Mouse (Mus musculus): Measurements from ENCODE around the gene Kntc1. TPM values are rescaled to one million over a fixed set of nuclear protein-coding genes. Genes with fewer than 3 reads are reported as not detected.
A peak's percentile ranks its signal among the peaks of the same experiment; 100 is the strongest.

Gene Kntc1
- polyA plus RNA-seq, 1 experiment from 2014 or later, result 4.9 TPM

DNA sequence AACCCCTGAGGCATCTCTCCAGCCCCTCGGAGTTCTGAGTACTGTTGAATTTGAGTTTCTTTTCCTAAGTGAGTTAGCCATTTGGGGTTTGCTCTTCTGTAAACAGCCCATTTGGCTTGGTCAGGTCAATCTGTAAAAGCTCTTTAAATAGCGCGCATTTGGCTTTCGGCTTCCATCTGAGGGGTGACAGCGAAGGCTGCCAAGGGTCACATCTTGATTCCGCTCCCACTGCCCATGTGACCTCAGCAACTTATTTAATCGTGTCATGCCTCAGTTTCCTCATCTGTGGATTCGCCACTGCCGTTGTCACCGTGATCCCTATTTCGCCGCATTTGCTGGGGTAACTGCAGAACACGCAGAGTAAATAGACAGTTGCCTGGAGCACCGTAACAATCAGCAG lies 94.8 kb downstream of the Kntc1 start:
- peaks cover 2% of the 10 kb centered on the region; the same call in 1 of the 2 replicates for H3K4me1 ChIP-seq (replicated peaks; ENCODE audit: control insufficient read depth, insufficient read depth)
- H3K27ac ChIP-seq (replicated peaks), result peak overlapping the region; percentile 49; the same call in 1 of the 2 replicates
- H3K4me3 ChIP-seq (ENCODE audit: low read depth, low read length), result no peak overlapping the region
- H3K9me3 ChIP-seq (ENCODE audit: control insufficient read depth, low read length), result no peaks in the 10 kb centered on the region
- 64% methylated on average over 14 of the region's 14 CpGs for WGBS
- H3K27me3 ChIP-seq (ENCODE audit: control insufficient read depth, insufficient read depth, low read length), result no peaks in the 10 kb centered on the region
- DNase-seq (ENCODE audit: low spot score), result no peak
- ATAC-seq (ENCODE audit: low FRiP score, low TSS enrichment), result no peak
- H3K9ac ChIP-seq (ENCODE audit: low read length), result no peak overlapping the region
- H3K36me3 ChIP-seq (ENCODE audit: control insufficient read depth, insufficient read depth, low read length), result no peaks in the 10 kb centered on the region
- H3K4me2 ChIP-seq (replicated peaks; ENCODE audit: low read depth), result no peak overlapping the region
- TF ChIP-seq EP300 (optimal IDR thresholded peaks at IDR 0.05) (no peak), CTCF (IDR thresholded peaks at IDR 0.05; ENCODE audit: low read depth) (no peak)

DNA sequence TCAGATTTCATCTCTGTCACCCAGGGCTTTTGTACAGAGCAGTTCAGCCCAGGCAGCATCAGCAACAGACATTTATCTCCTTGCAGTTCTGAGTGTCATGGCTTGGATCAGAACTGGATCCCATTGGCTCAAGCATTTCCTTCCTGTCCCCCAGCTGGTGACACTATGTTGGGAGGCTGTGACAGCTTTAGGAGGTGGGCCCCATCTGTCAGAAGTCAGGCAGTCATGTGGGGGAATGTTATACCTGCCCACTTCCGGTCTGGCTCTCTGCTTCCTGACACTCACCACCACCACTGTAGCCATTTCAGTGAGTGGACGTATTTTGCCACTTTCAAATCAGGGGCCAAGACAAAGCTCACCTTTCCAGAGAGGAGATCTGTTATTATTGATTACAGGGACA lies 101.9 kb downstream of the Kntc1 start:
- no peaks in the 10 kb centered on the region for H3K9me3 ChIP-seq (ENCODE audit: control insufficient read depth, low read length)
- H3K27ac ChIP-seq (replicated peaks), result no peak overlapping the region
- no peak overlapping the region for H3K4me3 ChIP-seq (ENCODE audit: low read depth, low read length)
- H3K4me2 ChIP-seq (replicated peaks; ENCODE audit: low read depth), result no peak overlapping the region
- ATAC-seq (ENCODE audit: low FRiP score, low TSS enrichment) (peak; percentile 46; the same call in 1 of the 2 replicates), DNase-seq (ENCODE audit: low spot score) (no peak)
- no peak for TF ChIP-seq EP300 (optimal IDR thresholded peaks at IDR 0.05)
- H3K4me1 ChIP-seq (replicated peaks; ENCODE audit: control insufficient read depth, insufficient read depth), result no peaks in the 10 kb centered on the region
- H3K36me3 ChIP-seq (ENCODE audit: control insufficient read depth, insufficient read depth, low read length), result no peaks in the 10 kb centered on the region
- no peaks in the 10 kb centered on the region for H3K27me3 ChIP-seq (ENCODE audit: control insufficient read depth, insufficient read depth, low read length)
- no peak overlapping the region for H3K9ac ChIP-seq (ENCODE audit: low read length)
- 30% methylated on average over 2 of the region's 2 CpGs for WGBS

DNA sequence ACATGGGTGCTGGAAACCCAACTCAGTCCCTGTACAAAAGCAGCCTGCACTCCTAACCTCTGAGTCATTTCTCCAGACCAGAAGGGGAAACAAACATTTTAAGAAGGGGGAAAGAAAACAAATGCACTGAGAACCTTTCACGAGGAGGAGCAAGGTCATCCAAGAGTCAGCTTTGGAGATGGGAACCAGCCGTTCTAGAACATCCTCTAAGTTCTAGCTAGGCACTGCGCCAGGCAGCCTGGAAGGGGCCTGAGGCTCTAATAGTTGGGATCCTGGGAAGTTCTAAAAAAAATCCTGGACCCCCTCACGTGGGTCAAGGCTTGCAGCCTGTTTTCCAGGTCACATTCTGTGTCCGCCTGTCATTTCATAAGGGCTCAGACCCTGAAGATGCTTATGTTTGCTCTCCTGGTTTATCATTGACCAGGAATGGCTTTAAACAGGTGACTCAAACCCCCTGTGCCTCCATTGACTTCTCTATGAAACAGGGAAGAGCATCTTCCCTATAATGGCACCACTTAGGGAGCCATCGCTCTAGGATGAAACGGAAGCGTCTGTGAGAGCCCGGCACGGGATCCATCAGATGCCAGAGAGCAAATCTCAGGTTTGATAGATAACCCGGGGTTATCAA lies 104.5 kb downstream of the Kntc1 start:
- Histone ChIP-seq H3K36me3 (ENCODE audit: control insufficient read depth, insufficient read depth, low read length) (no peaks in the 10 kb centered on the region), H3K4me3 (ENCODE audit: low read depth, low read length) (no peak overlapping the region), H3K4me2 (replicated peaks; ENCODE audit: low read depth) (no peak overlapping the region), H3K9ac (ENCODE audit: low read length) (no peak overlapping the region), H3K4me1 (replicated peaks; ENCODE audit: control insufficient read depth, insufficient read depth) (no peaks in the 10 kb centered on the region), H3K27me3 (ENCODE audit: control insufficient read depth, insufficient read depth, low read length) (no peaks in the 10 kb centered on the region), H3K9me3 (ENCODE audit: control insufficient read depth, low read length) (no peaks in the 10 kb centered on the region), H3K27ac (replicated peaks) (no peak overlapping the region)
- TF ChIP-seq CTCF (IDR thresholded peaks at IDR 0.05; ENCODE audit: low read depth) (no peak), EP300 (optimal IDR thresholded peaks at IDR 0.05) (no peak)
- DNase-seq (ENCODE audit: low spot score) (no peak), ATAC-seq (ENCODE audit: low FRiP score, low TSS enrichment) (peak; percentile 25; the same call in 1 of the 2 replicates)
- 58% methylated on average over 11 of the region's 11 CpGs for WGBS

DNA sequence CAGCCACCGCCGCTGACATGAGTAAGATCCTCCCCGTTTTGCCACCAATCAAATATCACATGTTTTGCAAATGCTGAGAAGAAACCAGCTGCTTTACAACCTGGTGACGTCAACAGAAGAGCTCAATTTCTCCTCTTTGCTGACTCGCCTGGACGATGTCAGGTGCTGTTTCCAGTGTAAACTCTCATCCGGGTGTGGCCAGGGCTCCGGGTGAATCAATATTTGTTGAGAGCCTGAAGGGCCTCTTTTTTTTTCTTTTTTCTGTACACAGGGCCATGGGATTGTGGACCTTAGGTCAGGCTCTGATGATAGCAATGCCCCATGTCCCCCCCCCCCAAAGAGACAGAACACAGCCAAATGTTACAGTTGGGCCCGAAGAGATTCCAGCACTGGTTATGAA lies 105.0 kb downstream of the Kntc1 start:
- DNase-seq (ENCODE audit: low spot score), result peak; percentile 68
- Histone ChIP-seq H3K27me3 (ENCODE audit: control insufficient read depth, insufficient read depth, low read length) (no peaks in the 10 kb centered on the region), H3K4me3 (ENCODE audit: low read depth, low read length) (no peak overlapping the region), H3K9ac (ENCODE audit: low read length) (no peak overlapping the region), H3K4me1 (replicated peaks; ENCODE audit: control insufficient read depth, insufficient read depth) (no peaks in the 10 kb centered on the region), H3K9me3 (ENCODE audit: control insufficient read depth, low read length) (no peaks in the 10 kb centered on the region), H3K27ac (replicated peaks) (no peak overlapping the region), H3K4me2 (replicated peaks; ENCODE audit: low read depth) (no peak overlapping the region), H3K36me3 (ENCODE audit: control insufficient read depth, insufficient read depth, low read length) (no peaks in the 10 kb centered on the region)
- no peak for TF ChIP-seq CTCF (IDR thresholded peaks at IDR 0.05; ENCODE audit: low read depth)
- no peak for TF ChIP-seq EP300 (optimal IDR thresholded peaks at IDR 0.05)
- 52% methylated on average over 9 of the region's 9 CpGs for WGBS
- ATAC-seq (ENCODE audit: low FRiP score, low TSS enrichment), result peak; percentile 86

DNA sequence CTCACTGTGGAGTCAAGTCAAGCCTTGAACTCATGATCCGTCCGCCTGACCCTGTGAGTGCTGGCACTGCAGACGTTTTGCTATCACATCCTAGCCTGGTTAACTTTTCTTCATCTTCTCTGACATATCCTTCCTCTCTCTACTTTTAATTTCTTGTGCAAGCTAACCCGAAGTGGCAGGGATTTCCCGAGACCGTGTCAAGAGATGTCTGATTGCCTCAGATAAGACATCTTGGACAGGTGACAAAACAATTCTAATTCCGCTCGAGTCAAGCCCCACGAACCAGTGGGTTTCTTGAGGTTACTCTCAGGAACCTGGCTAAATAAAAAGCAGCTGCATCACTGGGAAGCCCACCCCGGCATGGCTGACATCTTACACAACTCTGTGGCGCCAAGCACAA lies 109.3 kb downstream of the Kntc1 start:
- no peaks in the 10 kb centered on the region; the same call in 1 of the 2 replicates for H3K4me1 ChIP-seq (replicated peaks; ENCODE audit: control insufficient read depth, insufficient read depth)
- no peaks in the 10 kb centered on the region for H3K36me3 ChIP-seq (ENCODE audit: control insufficient read depth, insufficient read depth, low read length)
- WGBS, result 76% methylated on average over 11 of the region's 11 CpGs
- H3K27ac ChIP-seq (replicated peaks), result no peak overlapping the region
- DNase-seq (ENCODE audit: low spot score), result no peak
- no peak for TF ChIP-seq EP300 (optimal IDR thresholded peaks at IDR 0.05)
- TF ChIP-seq CTCF (IDR thresholded peaks at IDR 0.05; ENCODE audit: low read depth), result no peak
- H3K9ac ChIP-seq (ENCODE audit: low read length), result no peak overlapping the region
- no peak overlapping the region for H3K4me3 ChIP-seq (ENCODE audit: low read depth, low read length)
- no peak overlapping the region for H3K4me2 ChIP-seq (replicated peaks; ENCODE audit: low read depth)
- H3K9me3 ChIP-seq (ENCODE audit: control insufficient read depth, low read length), result no peaks in the 10 kb centered on the region
- no peaks in the 10 kb centered on the region for H3K27me3 ChIP-seq (ENCODE audit: control insufficient read depth, insufficient read depth, low read length)
- no peak for ATAC-seq (ENCODE audit: low FRiP score, low TSS enrichment)

Measured in stomach, postnatal 0 days (tissue).